Mouse (Mus musculus): Measurements from ENCODE around the gene Clec2g. TPM values are rescaled to one million over a fixed set of nuclear protein-coding genes. Genes with fewer than 3 reads are reported as not detected.
"Not testable (repeated sequence)": the region's sequence is repeated elsewhere in the genome, so short reads cannot be mapped to it uniquely, and the experiment has no call there.

The Clec2g gene
- not detected in 2 replicates for polyA plus RNA-seq (2016; fragmentation: Nextera tagmentation; extraction: Ambion mirVana)

DNA sequence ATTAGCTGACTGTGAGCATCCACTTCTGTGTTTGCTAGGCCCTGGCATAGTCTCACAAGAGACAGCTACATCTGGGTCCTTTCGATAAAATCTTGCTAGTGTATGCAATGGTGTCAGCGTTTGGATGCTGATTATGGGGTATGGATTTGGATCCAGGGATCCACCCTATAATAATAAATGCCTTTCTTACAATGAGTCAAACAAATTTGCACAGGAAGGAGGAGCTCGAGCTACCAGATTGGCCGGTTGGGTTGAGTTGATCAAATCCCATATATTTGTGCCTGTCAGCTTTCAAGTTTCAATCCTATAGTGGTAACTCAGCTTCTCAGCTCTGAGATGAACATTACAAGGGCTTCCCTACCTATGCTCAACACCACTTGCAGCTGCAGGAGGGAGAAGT lies at the start of gene Clec2g:
TSS of gene Clec2g (plus strand) at position 301 of the 400 bp plus-strand sequence.
- not testable (repeated sequence) for H3K4me3 ChIP-seq; H3K4me1 ChIP-seq (replicated peaks); H3K36me3 ChIP-seq; H3K27ac ChIP-seq; DNase-seq (ENCODE audit: low spot score); H3K27me3 ChIP-seq (ENCODE audit: insufficient read depth, poor library complexity, severe bottlenecking); H3K9me3 ChIP-seq
- 96% methylated on average over 4 of the region's 4 CpGs for WGBS

DNA sequence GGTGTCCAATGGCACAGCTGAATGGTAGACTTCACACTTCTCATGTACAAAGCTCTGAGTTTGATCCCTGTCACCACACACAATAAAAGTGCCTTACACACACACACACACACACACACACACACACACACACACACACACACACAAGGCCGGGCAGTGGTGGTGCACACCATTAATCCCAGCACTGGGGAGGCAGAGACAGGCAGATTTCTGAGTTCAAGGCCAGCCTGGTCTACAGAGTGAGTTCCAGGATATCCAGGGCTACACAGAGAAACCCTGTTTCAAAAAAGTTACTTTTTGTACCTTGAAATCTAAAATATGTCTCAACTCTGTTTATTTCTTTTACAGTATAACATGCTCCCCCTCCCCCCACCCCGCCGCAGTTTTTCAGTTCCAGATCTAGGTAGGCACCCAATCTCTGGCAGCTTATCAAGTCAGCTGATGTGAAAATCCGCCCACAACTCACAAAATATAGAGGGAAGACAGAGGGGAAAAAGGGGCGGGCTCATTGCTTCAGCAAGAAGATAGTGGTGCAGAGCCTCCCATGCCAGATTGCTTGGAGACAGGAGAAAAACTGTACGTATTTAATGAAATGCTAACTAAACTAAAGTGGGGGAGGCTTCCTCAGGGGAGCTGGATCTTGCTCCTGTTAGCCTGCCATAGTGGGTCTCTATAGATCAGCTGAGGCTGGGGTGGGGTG lies 46.9 kb upstream of the Clec2g start, which contains the start of gene Clec2i:
TSS of gene Clec2i (plus strand) at position 498 of the 700 bp plus-strand sequence.
- not testable (repeated sequence) for H3K9me3 ChIP-seq
- 87% methylated on average over 6 of the region's 6 CpGs for WGBS

DNA sequence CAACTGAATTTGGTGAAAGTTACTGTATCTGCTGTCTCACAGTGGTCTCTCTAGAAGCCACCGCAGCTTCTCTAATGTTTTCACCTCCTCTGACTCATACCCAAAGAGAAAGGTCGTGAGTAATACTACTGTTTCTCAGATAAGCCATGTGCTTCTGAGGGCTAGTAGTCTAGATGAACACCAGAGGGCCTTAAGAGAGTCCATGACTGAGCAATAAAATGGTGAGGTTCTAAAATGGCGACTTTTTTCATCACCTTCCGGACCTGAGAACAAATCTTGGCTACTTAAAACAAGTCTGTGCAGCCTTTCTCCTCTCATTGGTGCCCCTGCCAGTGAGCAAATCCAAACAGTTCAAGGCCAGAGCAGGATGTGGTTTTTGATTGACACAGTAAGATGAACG lies 45.3 kb upstream of the Clec2g start:
- Histone ChIP-seq H3K4me3 (no peak overlapping the region), H3K27ac (no peak overlapping the region), H3K27me3 (ENCODE audit: insufficient read depth, poor library complexity, severe bottlenecking) (no peaks in the 10 kb centered on the region), H3K4me1 (replicated peaks) (no peaks in the 10 kb centered on the region), H3K9me3 (no peaks in the 10 kb centered on the region), H3K36me3 (no peaks in the 10 kb centered on the region)
- WGBS, result 81% methylated on average over 5 of the region's 5 CpGs
- no peak for DNase-seq (ENCODE audit: low spot score)

More for the DNA sequence above, 46.9 kb upstream of the Clec2g start, which contains the start of gene Clec2i:
- H3K4me3 ChIP-seq; H3K4me1 ChIP-seq (replicated peaks); H3K27me3 ChIP-seq (ENCODE audit: insufficient read depth, poor library complexity, severe bottlenecking); DNase-seq (ENCODE audit: low spot score); H3K27ac ChIP-seq; H3K36me3 ChIP-seq: not testable (repeated sequence)

DNA sequence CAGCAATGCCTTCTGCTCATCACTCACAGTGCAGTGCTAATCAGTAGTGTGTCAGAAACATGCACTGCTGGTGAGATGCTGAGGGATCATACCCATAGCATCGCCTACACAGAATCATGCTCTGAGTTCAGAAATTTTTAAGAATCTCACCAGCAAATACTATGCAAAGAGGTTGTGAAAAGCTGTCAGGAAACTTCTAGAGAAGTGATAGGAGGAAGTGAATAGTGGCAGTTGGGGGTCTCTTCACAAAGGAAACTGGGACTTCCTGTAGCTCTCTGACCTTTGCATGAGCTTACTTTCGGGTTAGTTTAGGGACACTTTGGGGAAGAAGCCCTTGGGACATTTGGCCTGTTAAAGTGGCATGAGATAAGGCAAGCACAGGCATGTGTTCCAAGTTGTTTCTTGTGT lies 43.2 kb upstream of the Clec2g start, which contains the start of gene BC035044:
TSS of gene BC035044 (minus strand) at position 179 of the 408 bp plus-strand sequence.
- Histone ChIP-seq H3K27me3 (ENCODE audit: insufficient read depth, poor library complexity, severe bottlenecking) (no peaks in the 10 kb centered on the region), H3K9me3 (no peaks in the 10 kb centered on the region), H3K4me1 (replicated peaks) (no peaks in the 10 kb centered on the region), H3K27ac (no peak within 1 kb of the TSS), H3K4me3 (no peak within 1 kb of the TSS), H3K36me3 (no peaks in the 10 kb centered on the region)
- WGBS, result 74% methylated on average over 2 of the region's 2 CpGs
- DNase-seq (ENCODE audit: low spot score), result no peak

DNA sequence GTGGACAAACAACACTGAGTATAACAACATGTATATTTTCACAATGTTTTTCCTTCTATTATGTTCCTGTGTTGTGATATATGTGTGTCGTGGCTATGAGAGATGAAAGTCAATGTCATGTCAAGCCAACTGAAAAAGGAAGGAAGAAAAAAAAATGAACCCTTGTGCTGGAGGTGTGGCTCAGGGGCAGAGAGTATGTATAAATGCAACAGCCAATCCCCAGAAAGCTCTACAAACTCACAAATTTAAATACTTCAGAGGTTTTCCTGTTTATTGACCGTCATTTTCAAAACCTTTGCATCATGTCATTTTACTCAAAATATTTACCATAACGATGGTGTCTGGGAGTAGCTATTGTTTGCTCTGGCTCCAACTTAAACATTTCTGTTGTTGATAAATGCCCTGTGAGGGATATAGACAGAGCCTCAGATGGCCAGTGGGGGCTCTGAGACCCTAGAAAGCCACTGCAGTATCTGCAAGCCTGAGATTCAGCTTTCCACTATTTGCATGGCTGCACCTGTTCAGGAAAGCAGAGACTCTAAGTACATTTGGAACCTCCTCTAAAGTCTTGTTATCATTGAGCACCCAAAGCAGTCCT lies 38.7 kb upstream of the Clec2g start:
- Histone ChIP-seq H3K36me3 (no peaks in the 10 kb centered on the region), H3K27ac (no peak overlapping the region), H3K27me3 (ENCODE audit: insufficient read depth, poor library complexity, severe bottlenecking) (no peaks in the 10 kb centered on the region), H3K4me3 (no peak overlapping the region), H3K9me3 (no peaks in the 10 kb centered on the region), H3K4me1 (replicated peaks) (no peaks in the 10 kb centered on the region)
- 88% methylated on average over 3 of the region's 3 CpGs for WGBS
- DNase-seq (ENCODE audit: low spot score), result no peak

DNA sequence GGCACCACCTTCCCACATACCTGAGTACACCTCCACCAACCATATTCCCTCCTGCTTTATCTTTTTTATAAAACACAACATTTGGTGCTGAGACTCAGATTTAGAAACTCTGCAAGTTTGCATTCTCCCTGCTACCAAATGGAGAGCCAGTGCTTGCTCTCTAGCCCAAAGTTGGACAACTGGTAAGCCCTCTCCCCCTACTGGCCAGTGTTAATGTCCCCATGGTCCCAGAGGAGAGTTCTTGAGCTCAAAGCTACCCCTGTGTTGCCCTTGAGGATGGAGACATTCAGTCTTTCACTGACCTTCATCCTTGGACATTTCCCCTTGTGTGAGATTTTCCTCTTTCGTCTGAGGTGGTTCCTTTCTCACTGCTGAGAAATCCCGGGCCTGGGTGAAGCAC lies 34.1 kb upstream of the Clec2g start:
- Histone ChIP-seq H3K4me3 (no peak overlapping the region), H3K27me3 (ENCODE audit: insufficient read depth, poor library complexity, severe bottlenecking) (no peaks in the 10 kb centered on the region), H3K36me3 (no peaks in the 10 kb centered on the region), H3K27ac (no peak overlapping the region), H3K9me3 (no peaks in the 10 kb centered on the region), H3K4me1 (replicated peaks) (no peaks in the 10 kb centered on the region)
- no peak for DNase-seq (ENCODE audit: low spot score)
- 81% methylated on average over 2 of the region's 2 CpGs for whole genome bisulfite sequencing

DNA sequence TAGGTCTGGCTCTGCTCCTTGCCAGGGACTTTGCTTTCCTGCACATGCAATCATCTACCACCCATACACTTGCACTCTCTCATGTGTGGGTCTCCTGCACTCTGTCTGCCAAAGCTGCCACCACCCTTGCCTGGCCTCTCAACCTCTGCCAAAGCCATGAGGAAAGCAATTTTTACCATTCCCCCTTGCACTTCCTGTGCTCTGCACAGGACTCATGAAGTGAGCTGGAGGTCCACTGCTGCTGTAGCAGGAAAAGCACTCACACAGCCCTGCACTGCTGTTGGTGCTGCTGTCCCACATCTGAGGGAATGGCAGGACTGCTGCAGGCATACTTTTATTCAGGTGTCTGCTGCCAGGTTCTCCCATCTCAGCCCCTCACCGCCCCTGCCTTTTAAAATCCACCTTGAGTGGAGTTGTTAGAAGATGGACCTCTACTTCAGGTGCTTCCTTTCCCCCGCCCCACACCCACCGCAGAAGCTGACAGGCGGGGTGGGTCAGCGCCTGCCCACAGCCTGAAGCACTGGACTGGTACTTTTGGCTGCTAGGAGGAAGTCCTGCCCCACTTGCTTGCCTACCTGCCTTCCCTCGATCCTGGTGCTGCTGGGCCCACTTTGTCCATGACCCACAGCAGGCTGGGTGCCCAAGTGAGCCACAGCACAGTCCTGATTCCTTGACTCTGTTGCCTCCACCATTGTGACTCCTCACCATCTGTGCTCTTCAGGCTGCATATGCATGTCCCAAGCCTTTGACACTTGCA lies 33.2 kb upstream of the Clec2g start:
- not testable (repeated sequence) for H3K4me3 ChIP-seq; DNase-seq (ENCODE audit: low spot score); H3K36me3 ChIP-seq; H3K27ac ChIP-seq; H3K4me1 ChIP-seq (replicated peaks); H3K27me3 ChIP-seq (ENCODE audit: insufficient read depth, poor library complexity, severe bottlenecking); H3K9me3 ChIP-seq
- 89% methylated on average over 6 of the region's 6 CpGs for WGBS

DNA sequence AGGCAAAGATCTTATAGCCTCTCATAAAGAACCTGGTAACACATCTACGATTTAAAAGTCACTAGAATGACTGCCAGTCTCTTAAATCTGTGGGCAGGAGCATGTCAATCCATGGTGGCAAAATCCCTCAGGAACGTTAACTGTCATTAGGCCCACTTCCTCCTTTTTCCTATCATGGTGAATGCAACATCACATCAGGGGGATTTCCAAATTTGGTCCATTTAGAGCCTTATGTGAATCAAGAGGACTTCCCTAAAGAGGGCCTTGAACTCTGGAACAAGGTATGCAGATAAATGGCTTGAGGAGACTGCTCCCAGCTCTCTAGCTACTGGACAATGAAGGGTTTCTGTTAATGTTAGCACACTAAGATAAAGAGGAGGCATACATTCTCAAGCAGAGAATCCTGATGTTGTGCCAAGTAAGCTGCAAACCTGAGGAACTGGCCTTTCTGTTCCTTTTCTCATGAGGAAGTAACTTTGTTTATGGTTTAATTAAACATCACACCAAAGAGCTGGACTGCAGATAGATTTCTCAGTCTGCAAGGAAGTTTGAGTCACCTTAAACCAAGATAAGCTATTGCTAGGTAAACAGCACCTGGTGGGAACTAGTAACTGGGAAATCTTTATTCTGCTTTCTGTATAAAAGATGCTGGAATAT lies 20.5 kb upstream of the Clec2g start:
- Histone ChIP-seq H3K4me3 (no peak overlapping the region), H3K27me3 (ENCODE audit: insufficient read depth, poor library complexity, severe bottlenecking) (no peaks in the 10 kb centered on the region), H3K27ac (no peak overlapping the region), H3K36me3 (no peaks in the 10 kb centered on the region), H3K9me3 (no peaks in the 10 kb centered on the region), H3K4me1 (replicated peaks) (no peaks in the 10 kb centered on the region)
- DNase-seq (ENCODE audit: low spot score), result no peak
- 86% methylated on average over 2 of the region's 2 CpGs for WGBS

DNA sequence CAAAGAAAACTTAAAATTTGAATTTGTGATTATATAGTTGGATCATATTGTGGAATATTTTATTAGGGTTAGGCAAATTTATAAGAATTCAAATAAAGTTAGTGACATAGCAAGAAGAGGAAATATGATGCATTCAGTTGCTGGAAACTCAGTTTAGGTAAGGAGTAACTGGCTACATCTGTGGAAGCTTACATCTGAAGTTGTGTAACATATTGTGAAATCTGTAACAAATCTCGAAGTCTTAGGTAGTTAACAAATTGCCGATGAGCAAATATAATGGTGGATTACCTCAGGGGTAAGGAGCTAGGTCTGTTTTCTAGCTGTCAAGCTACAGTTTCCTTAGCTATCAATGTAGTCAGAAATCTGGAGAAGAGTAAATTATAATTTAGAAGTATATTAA lies 16.9 kb upstream of the Clec2g start:
- no peaks in the 10 kb centered on the region for H3K27me3 ChIP-seq (ENCODE audit: insufficient read depth, poor library complexity, severe bottlenecking)
- H3K4me1 ChIP-seq (replicated peaks), result no peaks in the 10 kb centered on the region
- 0 out of 2 replicates have a peak, but pooled peaks cover 3% of the 10 kb centered on the region for H3K9me3 ChIP-seq
- no peak overlapping the region for H3K27ac ChIP-seq
- no peak for DNase-seq (ENCODE audit: low spot score)
- H3K4me3 ChIP-seq, result no peak overlapping the region
- no peaks in the 10 kb centered on the region for H3K36me3 ChIP-seq
- whole genome bisulfite sequencing, result 95% methylated on average over 2 of the region's 2 CpGs

DNA sequence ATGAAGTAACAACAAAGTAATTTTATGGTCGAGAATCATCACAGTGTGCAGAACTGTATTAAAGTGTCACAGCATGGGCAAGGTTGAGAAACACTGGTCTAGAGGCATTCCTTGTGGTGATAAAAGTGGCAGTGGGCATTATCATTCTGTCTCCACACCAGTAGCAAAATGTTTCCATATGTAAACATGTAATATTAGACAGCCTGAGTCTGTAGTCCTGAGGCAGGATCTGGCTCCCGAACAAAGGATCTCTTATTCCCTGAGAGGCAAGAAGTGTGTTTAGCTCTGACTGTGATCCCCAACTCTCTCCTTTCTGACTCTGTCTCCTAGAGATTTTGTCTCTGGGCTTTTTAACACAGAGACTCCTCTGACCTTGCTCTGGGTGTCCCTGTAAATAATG lies 1.1 kb upstream of the Clec2g start:
- WGBS, result 68% methylated on average over 2 of the region's 2 CpGs
- DNase-seq (ENCODE audit: low spot score), result no peak

DNA sequence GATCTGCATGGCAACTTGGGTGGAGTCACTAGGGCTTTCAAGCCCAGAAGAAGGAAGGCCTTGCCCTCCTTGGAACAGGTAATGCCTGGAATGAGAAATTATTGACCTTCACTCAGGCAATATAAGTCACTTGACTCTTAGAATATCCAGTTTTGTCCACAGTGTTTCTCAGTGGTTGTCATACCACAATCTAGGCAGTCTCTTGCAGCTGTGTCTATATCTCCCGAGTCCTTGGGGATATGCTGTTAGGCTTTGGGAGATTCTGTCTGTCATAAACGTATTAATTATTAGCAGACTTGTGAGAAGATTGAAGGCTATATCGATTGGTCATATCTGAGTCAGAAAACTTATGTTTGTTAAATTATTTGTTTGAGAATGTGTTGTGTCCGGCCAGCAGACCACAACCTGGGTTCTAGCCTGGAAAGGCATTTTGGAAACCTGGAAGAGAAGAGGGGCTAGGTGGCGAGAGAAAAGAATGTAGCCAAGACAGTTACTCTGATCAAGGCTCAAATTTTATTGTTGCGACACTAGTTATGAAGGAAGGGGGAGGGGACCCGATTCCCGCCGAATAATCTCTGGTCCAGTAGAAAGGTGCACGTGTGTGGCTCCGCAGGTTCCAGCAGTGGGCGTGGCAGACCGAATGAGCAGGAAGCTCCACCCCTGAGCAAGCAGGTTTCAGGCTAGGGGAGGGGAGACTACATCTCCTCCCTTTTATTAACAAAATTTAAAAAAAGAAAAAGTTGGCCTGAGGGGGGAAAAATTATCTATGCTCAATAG lies 1.9 kb downstream of the Clec2g start:
- not testable (repeated sequence) for H3K4me1 ChIP-seq (replicated peaks); H3K9me3 ChIP-seq
- 94% methylated on average over 5 of the region's 13 CpGs for WGBS

More for the DNA sequence above, 1.1 kb upstream of the Clec2g start:
- no peaks in the 10 kb centered on the region for H3K27me3 ChIP-seq (ENCODE audit: insufficient read depth, poor library complexity, severe bottlenecking)
- no peaks in the 10 kb centered on the region for H3K4me1 ChIP-seq (replicated peaks)
- H3K36me3 ChIP-seq, result no peaks in the 10 kb centered on the region
- no peak overlapping the region for H3K4me3 ChIP-seq
- no peak overlapping the region for H3K27ac ChIP-seq
- no peaks in the 10 kb centered on the region for H3K9me3 ChIP-seq

More for the DNA sequence above, 1.9 kb downstream of the Clec2g start:
- H3K36me3 ChIP-seq; H3K27ac ChIP-seq; H3K4me3 ChIP-seq; H3K27me3 ChIP-seq (ENCODE audit: insufficient read depth, poor library complexity, severe bottlenecking); DNase-seq (ENCODE audit: low spot score): not testable (repeated sequence)
